Mouse (Mus musculus): ENCODE measurements around the gene Prrt1. TPM values are rescaled to one million over a fixed set of nuclear protein-coding genes. Genes with fewer than 3 reads are reported as not detected.

The Prrt1 gene
- total and polyA plus RNA-seq, 3 experiments: not detected

DNA sequence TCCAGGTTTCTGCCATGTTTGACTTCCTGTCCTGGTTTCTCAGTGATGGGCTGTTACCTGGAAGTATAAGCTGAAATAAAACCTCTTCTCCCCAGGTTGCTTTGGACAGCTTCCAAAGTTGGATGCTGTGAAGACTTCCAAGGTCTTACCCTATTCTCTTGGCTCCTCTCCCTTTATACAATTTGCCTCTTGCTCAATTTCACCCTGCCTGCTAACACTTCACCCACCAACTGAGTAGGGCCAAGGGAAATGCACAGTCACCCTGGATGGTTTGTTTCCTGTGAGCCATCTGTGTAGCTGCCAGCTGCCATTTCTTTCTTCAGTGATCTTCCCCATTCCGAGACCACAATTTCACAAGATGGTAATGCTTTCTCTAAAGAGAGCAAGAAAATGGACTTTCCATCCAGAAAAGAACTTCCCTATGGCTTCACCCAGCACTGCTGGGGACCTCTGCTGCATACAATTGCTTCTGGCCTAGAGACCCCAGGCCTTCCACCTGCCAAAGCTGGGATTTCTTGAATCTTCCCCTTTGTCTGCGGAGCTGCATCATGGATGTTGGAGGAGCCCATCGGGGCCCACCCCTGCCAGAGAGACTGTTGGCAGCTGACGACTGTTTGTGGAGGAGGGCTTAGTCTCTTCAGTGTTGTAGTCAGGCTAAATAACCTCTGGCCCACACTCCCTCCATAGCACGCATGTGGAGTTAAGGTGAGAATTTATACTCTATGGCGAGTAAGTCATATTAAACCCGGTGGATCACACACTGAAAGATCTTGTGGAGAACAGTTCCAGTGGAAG, 10.3 kb downstream of the Prrt1 start:
- H3K27ac ChIP-seq (ENCODE audit: insufficient read depth, low read depth): no peak overlapping the region

DNA sequence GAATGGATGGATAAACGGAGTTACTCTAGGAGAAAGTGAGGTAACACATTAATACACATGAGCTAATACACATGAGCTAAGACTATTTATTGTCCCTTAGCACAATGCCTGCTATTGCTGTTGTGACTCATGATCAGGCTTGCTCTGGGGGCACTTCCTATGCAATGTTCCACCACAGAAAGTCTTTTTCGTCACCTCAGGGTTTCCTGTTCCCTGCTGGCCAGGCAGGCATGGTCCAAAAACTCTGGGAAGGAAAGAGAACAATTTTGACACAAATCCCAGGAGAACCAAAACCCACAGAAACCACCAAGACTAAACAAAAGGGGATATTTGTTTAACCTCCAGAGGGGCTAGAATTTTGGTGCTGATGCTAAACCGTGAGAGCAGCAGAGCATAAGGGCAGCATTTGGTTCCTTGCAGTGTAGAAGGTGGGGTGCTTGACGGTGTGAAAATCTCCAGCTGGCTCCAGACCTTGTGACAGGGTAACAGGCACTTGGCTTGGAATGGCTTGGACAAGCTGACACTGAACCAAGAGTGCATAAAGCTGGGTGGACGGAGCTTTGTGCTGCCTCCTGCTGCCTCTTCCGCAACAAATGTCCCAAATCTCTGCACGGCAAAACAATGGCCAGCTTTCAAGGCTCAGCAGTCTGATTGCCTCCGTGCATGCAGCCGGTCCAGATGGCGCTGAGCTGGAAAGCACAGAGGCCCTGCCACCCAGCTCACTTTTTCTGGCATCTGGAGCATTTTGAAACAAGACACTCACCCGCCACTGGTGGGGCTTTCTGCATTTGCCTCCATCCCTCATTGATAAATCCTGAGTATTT, 11.7 kb downstream of the Prrt1 start:
- no peak overlapping the region for H3K4me3 ChIP-seq (replicated peaks in 1 of 3; ENCODE audit: low read depth in 2 of 3, low read length in 2 of 3, poor library complexity in 1 of 3)
- H3K36me3 ChIP-seq (replicated peaks in 1 of 2; ENCODE audit: control insufficient read depth in 1 of 2, insufficient read depth in 1 of 2, low read length in 1 of 2): peaks cover 0 to 4% of the 10 kb centered on the region in 2 experiments
- H3K4me1 ChIP-seq (ENCODE audit: control insufficient read depth in 1 of 2, insufficient read depth in 2 of 2): peaks cover 0 to 22% of the 10 kb centered on the region in 2 experiments; a peak in 3 of 4 replicates
- H3K27me3 ChIP-seq (replicated peaks): peaks cover 75% of the 10 kb centered on the region
- H3K9ac ChIP-seq (ENCODE audit: insufficient read depth, low read depth): no peak overlapping the region
- peaks cover 9% of the 10 kb centered on the region for H3K9me3 ChIP-seq (replicated peaks; ENCODE audit: low read length)
- in situ Hi-C loops (cut with MboI; ENCODE audit: low pct_ligation_motif_present, low pct_unique_long_range_greater_than_20kb, low sequenced_read_pairs) (no loop called here), dilution Hi-C loops (cut with MboI; ENCODE audit: extremely low pct_ligation_motif_present, extremely low pct_unique_long_range_greater_than_20kb, low sequenced_read_pairs) (no loop called here)
- DNase-seq (ENCODE audit: extremely low read depth): no peak
- no peak for TF ChIP-seq UBTF (IDR thresholded peaks at IDR 0.05; ENCODE audit: low read depth, low read length)
- TF ChIP-seq SIN3A (IDR thresholded peaks at IDR 0.05; ENCODE audit: low read length): no peak
- no peak for TF ChIP-seq NELFE (IDR thresholded peaks at IDR 0.05; ENCODE audit: low read depth, low read length)
- TF ChIP-seq ZKSCAN1 (IDR thresholded peaks at IDR 0.05; ENCODE audit: borderline replicate concordance, low read depth, low read length): no peak
- no peak for TF ChIP-seq POLR2A (IDR thresholded peaks at IDR 0.05; ENCODE audit: low read depth, low read length)
- TF ChIP-seq E2F4 (IDR thresholded peaks at IDR 0.05; ENCODE audit: insufficient replicate concordance, low read depth, low read length): no peak
- TF ChIP-seq USF2 (conservative IDR thresholded peaks at IDR 0.05; ENCODE audit: low read depth, low read length): no peak
- no peak for TF ChIP-seq BHLHE40 (IDR thresholded peaks at IDR 0.05; ENCODE audit: low read depth, low read length)
- no peak for TF ChIP-seq JUND (conservative IDR thresholded peaks at IDR 0.05; ENCODE audit: low read depth, low read length)
- no peak for TF ChIP-seq ZC3H11A (IDR thresholded peaks at IDR 0.05; ENCODE audit: low read depth, low read length)
- no peak for TF ChIP-seq TBP (conservative IDR thresholded peaks at IDR 0.05; ENCODE audit: low read depth, low read length)
- TF ChIP-seq CHD1 (IDR thresholded peaks at IDR 0.05; ENCODE audit: low read depth, low read length): no peak
- no peak for TF ChIP-seq RCOR1 (conservative IDR thresholded peaks at IDR 0.05; ENCODE audit: low read depth, low read length)
- TF ChIP-seq MXI1 (IDR thresholded peaks at IDR 0.05; ENCODE audit: low read depth, low read length): no peak
- no peak for TF ChIP-seq MEF2A (IDR thresholded peaks at IDR 0.05; ENCODE audit: borderline replicate concordance, low read depth, low read length)
- no peak overlapping the region for H3K4me2 ChIP-seq (ENCODE audit: insufficient read depth, low read depth, poor library complexity, severe bottlenecking)
- no peaks in the 10 kb centered on the region; the same call in 1 of the 2 replicates for H3K79me2 ChIP-seq (replicated peaks; ENCODE audit: control insufficient read depth, extremely low read depth, insufficient read depth, poor library complexity, severe bottlenecking)
- no peak overlapping the region for H3K27ac ChIP-seq (ENCODE audit: insufficient read depth, low read depth)

More for the DNA sequence above, 10.3 kb downstream of the Prrt1 start:
- Histone ChIP-seq H3K4me1 (ENCODE audit: control insufficient read depth in 1 of 2, insufficient read depth in 2 of 2) (peaks cover 0 to 11% of the 10 kb centered on the region in 2 experiments; a peak in 2 of 4 replicates), H3K79me2 (replicated peaks; ENCODE audit: control insufficient read depth, extremely low read depth, insufficient read depth, poor library complexity, severe bottlenecking) (no peaks in the 10 kb centered on the region), H3K9ac (ENCODE audit: insufficient read depth, low read depth) (no peak overlapping the region), H3K27me3 (replicated peaks) (peaks cover 84% of the 10 kb centered on the region), H3K4me2 (ENCODE audit: insufficient read depth, low read depth, poor library complexity, severe bottlenecking) (no peak overlapping the region), H3K4me3 (replicated peaks in 1 of 3; ENCODE audit: low read depth in 2 of 3, low read length in 2 of 3, poor library complexity in 1 of 3) (no peak overlapping the region), H3K9me3 (replicated peaks; ENCODE audit: low read length) (peaks cover 9% of the 10 kb centered on the region), H3K36me3 (replicated peaks in 1 of 2; ENCODE audit: control insufficient read depth in 1 of 2, insufficient read depth in 1 of 2, low read length in 1 of 2) (no peaks in the 10 kb centered on the region)
- TF ChIP-seq ETS1 (conservative IDR thresholded peaks at IDR 0.05; ENCODE audit: low read depth, low read length) (no peak), JUND (conservative IDR thresholded peaks at IDR 0.05; ENCODE audit: low read depth, low read length) (no peak), E2F4 (IDR thresholded peaks at IDR 0.05; ENCODE audit: insufficient replicate concordance, low read depth, low read length) (no peak), UBTF (IDR thresholded peaks at IDR 0.05; ENCODE audit: low read depth, low read length) (no peak), ZMIZ1 (IDR thresholded peaks at IDR 0.05; ENCODE audit: low read depth, low read length) (no peak)
- in situ Hi-C loops (cut with MboI; ENCODE audit: low pct_ligation_motif_present, low pct_unique_long_range_greater_than_20kb, low sequenced_read_pairs): no loop called here
- dilution Hi-C loops (cut with MboI; ENCODE audit: extremely low pct_ligation_motif_present, extremely low pct_unique_long_range_greater_than_20kb, low sequenced_read_pairs): no loop called here
- DNase-seq (ENCODE audit: extremely low read depth): no peak
